Mouse (Mus musculus) olfactory bulb, adult 2 months (tissue): ENCODE results near the gene Wfdc12. TPM values are rescaled to one million over a fixed set of nuclear protein-coding genes. Genes with fewer than 3 reads are reported as not detected.

Experiments used
- H3K27ac ChIP-seq: fragments of 200-500 bp; 2 replicates; pipeline ENCODE4 v1.5.1; 2012; ENCODE audit warnings: low read depth, low read length; ENCODE audit not compliant: insufficient read depth
- H3K4me1 ChIP-seq: fragments of 200-500 bp; 2 replicates; pipeline ENCODE4 v1.6.1; 2012; ENCODE audit warnings: low read length; ENCODE audit not compliant: control insufficient read depth, insufficient read depth
- H3K4me3 ChIP-seq: fragments of 200-500 bp; 2 replicates; pipeline ENCODE4 v1.5.1; 2012; ENCODE audit warnings: mild to moderate bottlenecking, low read depth, low read length, moderate library complexity; ENCODE audit not compliant: insufficient read depth
- CTCF ChIP-seq: fragments of 200-500 bp; IDR thresholded peaks from 2 replicates; pipeline ENCODE4 v1.5.1; 2012; ENCODE audit warnings: low read depth, mild to moderate bottlenecking, low read length, moderate library complexity; ENCODE audit not compliant: insufficient read depth
- POLR2A ChIP-seq: fragments of 200-500 bp; IDR thresholded peaks from 2 replicates; pipeline ENCODE4 v1.6.1; 2012; ENCODE audit warnings: mild to moderate bottlenecking, low read depth, low read length, moderate library complexity; ENCODE audit not compliant: insufficient read depth
- WGBS: fragments of 180-500 bp; shearing (Covaris S2); methylation state at CpG from one replicate; pipeline ENCODE4 v1.1.7; 2018; 5-methylcytosine and 5-hydroxymethylcytosine counted together
- polyA plus RNA-seq: library from polyadenylated mRNA; stranded (reverse); fragments of >200 nt; gene quantifications from 2 replicates; pipeline ENCODE4 v1.2.4, GENCODE M21; 2012; ENCODE audit warnings: low replicate concordance; ENCODE audit not compliant: missing spikeins, insufficient read depth, insufficient read length

The Wfdc12 gene
- polyA plus RNA-seq, 1 experiment: not detected

GRCm38 (mm10) chr2:164167752-164168570, 22.4 kb downstream of the Wfdc12 start:
- 13% methylated on average over 90 of the region's 90 CpGs for WGBS
- no peak for TF ChIP-seq CTCF
- no peak for TF ChIP-seq POLR2A
- Histone ChIP-seq H3K27ac (no peak overlapping the region), H3K4me3 (peak overlapping the region; percentile 13; the same call in 1 of the 2 replicates), H3K4me1 (peaks cover 18% of the 10 kb centered on the region; the same call in 1 of the 2 replicates)

- Histone ChIP-seq H3K4me3 (no peak overlapping the region), H3K4me1 (peaks cover 8% of the 10 kb centered on the region; the same call in 1 of the 2 replicates), H3K27ac (no peak overlapping the region)
- TF ChIP-seq CTCF: no peak
- TF ChIP-seq POLR2A: no peak
- WGBS: 94% methylated on average over 5 of the region's 5 CpGs
Measured at GRCm38 (mm10) chr2:164164941-164165340, 25.5 kb downstream of the Wfdc12 start.

- 88% methylated on average over 11 of the region's 11 CpGs for WGBS
- Histone ChIP-seq H3K4me3 (no peak overlapping the region), H3K4me1 (no peaks in the 10 kb centered on the region), H3K27ac (no peak overlapping the region)
- TF ChIP-seq CTCF (no peak), POLR2A (no peak)
Measured at GRCm38 (mm10) chr2:164161515-164162055, 28.8 kb downstream of the Wfdc12 start.

GRCm38 (mm10) chr2:164158838-164159237, 31.6 kb downstream of the Wfdc12 start:
- no peak overlapping the region for H3K4me3 ChIP-seq
- no peak overlapping the region for H3K27ac ChIP-seq
- WGBS: 64% methylated on average over 2 of the region's 2 CpGs
- TF ChIP-seq CTCF (no peak), POLR2A (no peak)
- H3K4me1 ChIP-seq: no peaks in the 10 kb centered on the region

- no peak for TF ChIP-seq CTCF
- no peak for TF ChIP-seq POLR2A
- no peak overlapping the region for H3K27ac ChIP-seq
- H3K4me1 ChIP-seq: no peaks in the 10 kb centered on the region
- no peak overlapping the region for H3K4me3 ChIP-seq
- 87% methylated on average over 7 of the region's 7 CpGs for WGBS
Measured at GRCm38 (mm10) chr2:164156158-164156557, 34.2 kb downstream of the Wfdc12 start.

- WGBS: 93% methylated on average over 10 of the region's 10 CpGs
- H3K4me3 ChIP-seq: no peak overlapping the region
- H3K27ac ChIP-seq: no peak overlapping the region
Measured at GRCm38 (mm10) chr2:164154007-164154406, 36.4 kb downstream of the Wfdc12 start.

GRCm38 (mm10) chr2:164152341-164152740, 38.1 kb downstream of the Wfdc12 start:
- TF ChIP-seq CTCF (no peak), POLR2A (no peak)
- Histone ChIP-seq H3K4me1 (peaks cover 7% of the 10 kb centered on the region), H3K27ac (no peak overlapping the region), H3K4me3 (no peak overlapping the region)
- WGBS: 96% methylated on average over 11 of the region's 11 CpGs

More at GRCm38 (mm10) chr2:164154007-164154406, 36.4 kb downstream of the Wfdc12 start:
- H3K4me1 ChIP-seq: peaks cover 7% of the 10 kb centered on the region
- TF ChIP-seq CTCF: no peak
- TF ChIP-seq POLR2A: no peak

GRCm38 (mm10) chr2:164150086-164150760, 40.2 kb downstream of the Wfdc12 start:
- TF ChIP-seq CTCF (no peak), POLR2A (no peak)
- no peak overlapping the region for H3K4me3 ChIP-seq
- peaks cover 7% of the 10 kb centered on the region for H3K4me1 ChIP-seq
- no peak overlapping the region for H3K27ac ChIP-seq
- 49% methylated on average over 14 of the region's 14 CpGs for WGBS

GRCm38 (mm10) chr2:164146556-164146955, 43.9 kb downstream of the Wfdc12 start:
- H3K4me3 ChIP-seq: no peak overlapping the region
- WGBS: 84% methylated on average over 12 of the region's 12 CpGs
- H3K27ac ChIP-seq: no peak overlapping the region
- no peak for TF ChIP-seq CTCF
- no peak for TF ChIP-seq POLR2A
- peaks cover 7% of the 10 kb centered on the region for H3K4me1 ChIP-seq
